Mouse (Mus musculus) heart, adult 18-20 months (tissue): ENCODE measurements around the gene Ssh1. TPM values are rescaled to one million over a fixed set of nuclear protein-coding genes. Genes with fewer than 3 reads are reported as not detected.
A peak's percentile ranks its signal among the peaks of the same experiment; 100 is the strongest.

Experiments used
- DNase-seq, 2 experiments: peaks; one replicate each; pipeline ENCODE4 v3.0.0; 2021 to 2022; ENCODE audit warnings: mixed read lengths in 1 of 2
- total RNA-seq, 2 experiments: library from RNA; stranded (reverse); gene quantifications; 2 replicates each; pipeline ENCODE4 v1.2.3; 2021

Ssh1 gene
- total RNA-seq, 2 experiments from 2014 or later, result 13.5 to 13.6 TPM

DNA sequence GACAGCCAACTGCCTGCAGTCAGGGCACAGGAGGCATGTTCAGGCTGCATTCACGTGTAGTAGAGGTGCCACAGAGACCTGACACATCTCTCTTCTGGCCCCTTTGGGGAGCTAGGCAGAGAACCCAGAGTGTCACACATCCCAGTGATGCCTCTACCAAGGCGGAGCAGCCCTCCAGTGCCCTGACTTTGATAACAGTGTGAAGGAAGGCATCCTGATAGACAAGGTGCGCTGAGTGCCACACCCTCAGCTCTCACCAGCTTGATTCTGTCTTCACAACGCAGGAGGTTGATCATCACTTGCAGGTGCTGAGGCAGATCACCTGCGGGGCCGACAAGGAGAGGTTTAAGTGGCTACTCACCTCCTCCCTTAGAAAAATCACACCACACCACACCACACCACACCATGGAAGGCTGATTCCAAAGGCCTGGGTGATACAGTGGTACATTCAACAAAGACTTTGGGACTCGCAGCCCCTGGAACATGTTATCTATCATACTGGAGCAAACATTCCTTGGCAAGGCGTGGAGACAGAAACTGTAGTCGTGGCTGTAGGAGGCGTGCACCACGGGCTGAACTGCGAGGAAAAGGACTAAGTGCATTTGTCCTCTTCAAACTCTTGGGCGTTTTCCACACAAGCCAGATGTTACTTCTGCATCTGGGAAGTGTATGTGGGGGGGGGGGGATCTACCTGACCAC lies 27.1 kb downstream of the Ssh1 start:
- DNase-seq, result no peak

DNA sequence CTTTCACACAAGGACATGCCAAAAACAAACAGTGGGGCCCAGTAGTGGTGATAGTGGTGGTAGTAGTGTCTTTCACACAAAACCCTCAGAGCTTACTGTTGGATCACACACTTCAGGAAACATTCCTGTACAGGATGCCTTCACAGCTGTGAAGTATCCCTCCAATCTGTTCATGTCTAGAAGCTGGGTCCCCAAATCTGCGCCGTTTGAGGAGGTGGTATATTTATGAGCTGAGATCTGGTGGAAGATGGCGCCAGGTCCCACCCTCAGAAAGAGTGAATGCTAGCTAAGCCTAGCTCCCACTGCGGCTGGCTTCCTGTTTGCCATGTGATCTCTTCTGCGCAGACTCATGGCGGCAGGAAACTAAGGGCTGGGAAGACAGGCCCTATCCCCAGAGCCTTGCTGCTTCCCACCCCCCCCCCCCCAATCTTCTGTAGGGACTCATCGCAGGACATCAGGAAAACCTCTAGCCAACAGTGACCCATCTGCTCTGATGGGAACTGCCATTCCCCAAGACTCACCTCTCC lies 28.0 kb downstream of the Ssh1 start:
- DNase-seq, result no peak

DNA sequence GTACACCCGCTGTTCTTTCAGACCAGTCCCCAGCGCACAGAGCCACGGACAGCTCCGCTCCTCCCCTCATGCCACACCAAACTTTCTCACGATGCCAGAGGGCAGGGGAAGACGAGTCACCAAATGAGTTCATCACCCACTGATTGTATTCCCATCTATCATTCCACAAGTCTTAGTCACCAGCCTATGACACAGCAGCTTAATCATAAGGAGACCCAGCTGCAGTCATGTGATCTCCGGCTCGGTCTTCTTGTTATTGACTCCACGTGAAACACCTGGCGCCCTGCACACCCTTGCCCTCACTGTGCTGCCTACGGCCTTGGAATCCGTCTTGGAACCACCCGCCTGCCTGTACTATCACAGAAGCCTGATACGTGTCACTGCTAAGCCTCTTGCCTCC lies 28.7 kb downstream of the Ssh1 start:
- no peak for DNase-seq

DNA sequence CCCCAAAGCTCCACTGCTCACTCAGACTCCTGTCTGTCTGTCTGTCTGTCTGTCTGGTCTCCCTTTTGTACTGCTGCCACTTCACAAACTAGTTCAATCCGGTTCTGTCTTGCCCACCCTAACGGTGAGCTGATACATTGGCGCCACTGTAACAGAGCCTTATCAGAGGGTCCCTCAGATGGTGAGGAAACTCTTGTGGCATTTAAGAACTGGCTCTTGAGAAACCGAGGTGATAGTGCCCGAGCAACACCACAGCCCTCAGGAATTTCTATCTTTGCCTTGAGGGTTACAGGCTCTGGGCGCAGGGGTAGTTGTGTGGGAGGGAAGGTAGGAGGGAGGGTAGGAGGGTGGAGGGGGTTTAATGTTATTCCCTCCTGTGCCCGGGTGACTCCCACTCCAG lies 31.9 kb downstream of the Ssh1 start:
- DNase-seq, result no peak

DNA sequence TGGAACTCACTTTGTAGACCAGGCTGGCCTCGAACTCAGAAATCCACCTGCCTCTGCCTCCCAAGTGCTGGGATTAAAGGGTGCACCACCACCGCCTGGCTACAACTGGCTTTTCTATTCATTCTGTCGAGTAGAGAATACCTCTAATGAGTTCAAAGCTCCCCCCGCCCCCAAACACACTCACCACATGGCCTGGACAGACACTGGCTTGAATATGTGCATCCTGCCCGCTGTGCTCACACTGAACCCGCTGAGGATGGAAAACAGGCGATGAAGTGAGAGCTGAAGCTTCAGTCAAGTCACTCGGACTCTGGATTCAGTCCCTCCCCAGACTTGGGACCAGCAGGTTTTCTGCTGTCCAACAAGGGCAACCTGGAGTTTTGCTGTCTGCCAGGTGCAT lies 33.3 kb downstream of the Ssh1 start:
- DNase-seq, result no peak

DNA sequence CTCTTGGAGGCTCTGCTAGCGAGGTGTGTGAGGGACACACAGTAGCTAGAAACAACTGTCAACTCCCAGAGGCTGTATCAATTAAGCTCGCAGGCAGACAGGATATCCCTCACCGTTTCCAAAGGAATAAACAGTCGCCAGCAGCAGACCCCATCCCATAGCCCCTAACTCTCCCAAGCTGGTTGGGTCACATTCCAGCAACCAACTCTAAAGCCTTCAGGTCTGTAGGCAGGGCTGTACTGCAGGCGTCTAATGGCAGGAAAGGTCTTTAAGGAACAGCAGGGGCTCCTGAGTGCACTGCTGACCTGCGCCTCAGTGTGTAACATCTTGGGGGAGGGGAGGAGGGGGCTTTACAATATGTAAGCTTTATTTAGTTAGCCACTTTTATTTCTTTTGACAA lies 34.7 kb downstream of the Ssh1 start:
- DNase-seq, result no peak

DNA sequence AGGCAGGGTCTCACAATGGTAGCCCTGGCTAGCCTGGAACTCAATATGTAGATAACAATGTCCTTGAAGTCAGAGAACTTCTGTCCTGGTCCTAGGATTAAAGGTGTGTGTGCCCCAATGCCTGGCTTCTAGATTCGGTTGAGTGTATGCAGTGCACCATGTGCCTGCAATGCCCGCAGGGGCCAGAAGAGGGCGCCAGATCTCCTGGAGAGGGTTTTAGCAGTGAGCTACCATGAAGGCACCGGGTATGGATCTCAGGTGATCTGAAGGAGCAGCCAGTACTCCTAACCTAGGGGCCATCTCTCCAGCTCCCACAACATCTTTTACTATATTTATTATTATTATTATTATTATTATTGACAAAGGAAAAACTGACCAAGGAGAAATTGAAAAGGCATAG lies 37.2 kb downstream of the Ssh1 start:
- peak; percentile 81 to 96 for DNase-seq

DNA sequence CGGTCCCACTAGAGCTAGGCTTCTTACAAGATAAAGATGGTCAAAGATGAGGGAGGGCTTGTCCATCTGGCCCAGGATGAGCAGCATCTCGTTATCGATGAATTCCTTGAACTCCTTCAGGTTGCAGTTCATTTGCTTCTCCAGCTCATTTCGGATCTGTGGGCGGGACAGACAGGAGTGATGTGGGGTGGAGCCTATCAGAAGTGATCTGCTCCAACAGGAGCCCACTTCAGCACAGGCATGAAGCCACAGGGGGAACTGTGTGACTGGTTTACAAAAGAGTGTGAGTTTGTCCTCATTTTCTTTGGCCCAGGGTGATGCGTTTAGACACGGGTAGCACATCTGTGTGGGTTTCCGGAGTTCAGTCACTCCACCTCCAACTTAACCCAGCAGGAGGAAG lies 38.0 kb downstream of the Ssh1 start:
- no peak for DNase-seq

DNA sequence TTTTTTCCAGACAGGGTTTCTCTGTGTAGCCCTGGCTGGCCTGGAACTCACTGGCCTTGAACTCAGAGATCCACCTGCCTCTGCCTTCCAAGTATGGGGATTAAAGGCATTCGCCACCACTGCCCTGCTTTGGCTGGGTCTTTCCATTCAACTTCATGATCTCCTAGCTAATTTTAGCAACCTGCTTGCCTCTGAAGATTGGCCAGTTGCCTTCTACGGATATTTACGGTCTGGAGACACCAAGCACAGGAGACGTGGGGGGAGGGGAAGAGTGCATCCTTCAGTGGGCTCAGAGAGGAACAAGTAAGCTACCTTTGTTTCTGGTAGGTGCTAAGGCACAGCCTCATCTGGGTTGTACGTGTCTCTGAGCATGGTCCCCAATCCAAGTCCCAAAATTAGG lies 38.4 kb downstream of the Ssh1 start:
- peak; percentile 52 to 56 for DNase-seq

DNA sequence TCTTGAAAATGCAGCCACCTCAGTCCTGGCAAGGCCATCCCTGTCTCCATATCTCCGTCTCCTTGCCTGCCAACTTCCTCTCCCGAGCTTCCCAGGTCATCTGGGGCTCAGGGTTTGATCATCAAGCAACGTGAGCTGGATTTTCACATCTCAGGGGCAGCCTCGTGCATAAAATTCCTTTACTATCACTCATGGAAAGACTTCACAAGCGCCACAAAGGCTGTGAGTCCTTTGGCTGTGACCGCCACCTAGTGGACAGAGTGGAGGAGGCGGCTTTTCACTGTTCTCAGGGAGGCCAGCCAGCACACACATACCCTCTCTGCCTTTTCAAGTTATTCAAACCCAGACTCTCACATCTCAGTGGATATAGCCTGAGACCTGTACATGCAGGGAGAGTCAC lies 39.3 kb downstream of the Ssh1 start:
- DNase-seq, result peak; percentile 89 to 95

DNA sequence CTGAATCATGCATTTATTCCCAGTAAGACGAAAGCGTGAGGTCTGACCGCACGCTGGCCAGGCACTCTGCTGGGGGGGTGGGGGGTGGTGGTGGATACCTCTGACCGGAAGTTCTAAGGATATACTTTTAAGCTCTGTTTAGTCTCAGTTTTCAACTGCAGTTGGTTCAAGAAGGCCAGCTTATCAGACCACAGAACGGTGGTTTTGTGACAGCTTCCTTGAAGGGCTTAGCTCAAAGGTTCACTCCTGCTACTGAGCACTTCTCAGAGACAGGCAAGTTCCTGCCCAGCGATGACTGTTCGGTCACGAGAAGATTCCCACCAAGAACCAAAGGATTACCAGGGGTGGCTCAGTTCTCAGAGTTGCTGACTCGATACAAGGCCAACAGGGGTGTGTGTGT lies 41.2 kb downstream of the Ssh1 start:
- no peak for DNase-seq

DNA sequence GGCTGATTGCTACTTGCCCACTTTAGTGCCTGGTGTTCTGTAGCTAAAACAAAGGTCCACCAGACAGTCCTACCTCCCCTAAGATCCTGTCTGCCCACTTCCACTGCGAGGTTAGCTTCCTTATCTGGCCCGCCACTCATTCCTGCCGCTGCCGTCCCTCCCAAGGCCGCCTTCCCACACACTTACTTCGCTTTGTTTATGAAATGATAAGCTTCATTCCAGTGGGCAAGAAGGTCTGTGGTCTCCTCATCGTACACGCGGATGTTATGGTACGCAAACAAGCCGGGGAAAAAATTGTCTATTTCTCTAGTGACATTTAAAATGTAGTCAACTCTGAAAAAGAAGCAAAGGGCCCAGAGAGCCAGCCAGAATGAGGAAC lies 42.0 kb downstream of the Ssh1 start:
- DNase-seq, result no peak

DNA sequence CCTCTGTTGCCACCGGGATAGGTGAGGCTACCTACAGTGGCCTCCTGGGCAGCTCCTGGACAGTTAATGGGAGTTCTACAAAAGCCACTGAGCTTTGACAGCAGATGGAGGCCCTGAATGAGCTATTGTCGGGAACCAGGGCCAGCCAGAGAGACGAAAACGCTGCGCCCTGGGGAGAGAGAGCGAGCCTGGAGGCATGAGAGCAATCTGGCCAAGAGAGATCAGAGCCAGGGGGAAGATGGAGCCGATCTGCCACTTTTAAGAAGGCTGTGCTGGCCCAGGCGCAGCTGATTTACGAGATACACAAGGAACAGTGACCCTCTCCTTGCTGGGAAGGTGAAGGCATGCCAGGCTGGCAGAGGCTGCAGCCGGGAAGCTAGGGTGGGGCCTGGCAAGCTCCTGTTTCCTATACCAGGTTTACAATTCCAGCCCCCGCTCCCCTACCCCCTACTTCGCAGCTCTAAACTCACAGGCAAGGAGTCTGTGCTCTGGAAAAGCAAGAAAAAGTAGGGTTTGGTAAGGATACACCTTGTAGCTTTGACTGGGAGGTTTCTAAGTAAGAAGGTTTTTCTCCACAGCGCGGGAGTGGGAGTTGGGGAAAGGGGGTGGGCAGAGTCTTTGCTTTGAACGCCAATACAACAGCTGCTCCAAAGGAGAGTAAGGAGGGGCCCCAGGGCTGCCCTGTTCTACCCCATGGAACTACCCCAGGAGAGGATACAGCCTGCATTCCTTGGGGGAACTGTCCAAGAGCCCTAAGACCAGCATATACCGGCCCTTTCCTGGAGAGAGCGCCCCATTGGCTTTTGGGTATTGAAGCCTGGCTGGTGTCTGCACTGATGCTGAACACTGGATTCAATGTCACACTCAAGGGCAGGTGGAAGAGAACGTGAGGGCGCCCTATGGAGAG lies 42.7 kb downstream of the Ssh1 start:
- no peak for DNase-seq

DNA sequence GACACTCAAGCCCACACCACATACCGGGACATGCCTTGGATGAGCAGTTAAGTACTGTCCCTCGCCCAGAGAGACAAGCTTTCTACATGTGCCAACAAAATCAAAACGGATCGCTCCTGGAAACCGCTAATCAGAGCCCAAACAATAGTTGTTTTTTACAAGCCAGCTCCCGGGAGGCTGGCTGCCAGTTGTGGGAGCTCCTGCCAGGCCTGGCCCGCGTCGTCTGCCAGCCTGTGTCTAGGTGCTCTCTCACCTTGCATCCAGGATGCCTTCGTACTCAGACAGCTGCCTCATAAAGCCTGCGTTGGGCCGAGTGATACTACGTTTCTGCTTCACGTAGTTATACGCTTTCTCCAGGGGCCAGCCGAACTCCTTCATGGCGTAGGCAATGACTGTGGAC lies 43.6 kb downstream of the Ssh1 start:
- DNase-seq, result no peak

DNA sequence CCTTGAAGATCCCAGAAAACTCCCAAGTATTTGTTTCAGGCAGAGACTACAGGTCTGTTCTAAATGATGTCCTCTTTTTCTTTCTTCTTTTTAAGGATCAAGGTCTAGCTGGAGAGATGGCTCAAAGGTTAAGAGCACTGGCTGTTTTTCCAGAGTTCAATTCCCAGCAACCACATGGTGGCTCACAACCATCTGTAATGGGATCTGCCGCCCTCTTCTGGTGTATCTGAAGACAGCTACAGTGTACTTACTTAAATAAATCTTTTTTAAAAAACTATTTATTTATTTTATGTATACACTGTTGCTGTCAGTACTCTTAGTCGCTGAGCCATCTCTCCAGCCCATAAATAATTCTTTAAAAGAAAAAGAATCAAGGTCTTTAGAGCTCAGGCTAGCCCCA lies 46.4 kb downstream of the Ssh1 start:
- DNase-seq, result no peak

DNA sequence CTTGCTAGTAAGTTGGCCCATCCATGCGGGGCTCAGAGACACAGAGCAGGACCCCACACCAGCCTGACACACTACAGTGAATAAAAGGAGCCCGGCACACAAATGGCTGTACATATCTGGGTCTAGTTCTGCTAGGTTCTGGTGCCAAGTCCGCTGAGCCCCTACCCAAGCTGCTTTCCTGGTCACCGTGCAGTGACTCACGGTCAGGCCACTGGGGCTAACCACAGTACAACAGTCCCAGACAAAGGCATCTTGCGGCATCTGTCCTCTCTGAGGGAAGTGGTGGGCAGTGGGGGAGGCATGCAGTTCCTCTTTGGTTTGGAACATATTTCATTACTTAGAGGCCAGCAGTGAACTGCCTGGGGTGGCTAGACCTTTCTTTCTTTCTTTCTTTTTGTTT lies 48.6 kb downstream of the Ssh1 start:
- DNase-seq, result peak in 1 of 2 experiments; percentile 72

DNA sequence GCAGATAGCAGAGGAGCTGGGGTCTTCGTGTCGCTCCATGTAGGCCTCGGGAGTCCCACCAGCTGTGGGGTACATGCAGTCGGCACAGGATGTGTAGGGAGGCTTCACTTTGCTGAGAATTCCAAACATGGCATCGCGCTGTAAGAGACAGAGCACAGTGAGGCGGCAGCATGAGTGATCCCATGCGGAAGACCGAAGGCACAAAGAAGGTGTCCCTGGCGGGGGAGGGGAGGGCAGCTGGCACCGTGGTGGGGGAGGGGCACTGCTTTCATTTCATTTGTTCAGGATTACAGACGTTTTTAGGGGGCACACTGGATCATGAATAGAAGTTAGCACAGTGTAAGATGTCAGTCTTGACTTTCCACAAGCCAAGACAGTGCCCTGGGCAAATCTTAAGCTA lies 50.4 kb downstream of the Ssh1 start:
- no peak for DNase-seq

DNA sequence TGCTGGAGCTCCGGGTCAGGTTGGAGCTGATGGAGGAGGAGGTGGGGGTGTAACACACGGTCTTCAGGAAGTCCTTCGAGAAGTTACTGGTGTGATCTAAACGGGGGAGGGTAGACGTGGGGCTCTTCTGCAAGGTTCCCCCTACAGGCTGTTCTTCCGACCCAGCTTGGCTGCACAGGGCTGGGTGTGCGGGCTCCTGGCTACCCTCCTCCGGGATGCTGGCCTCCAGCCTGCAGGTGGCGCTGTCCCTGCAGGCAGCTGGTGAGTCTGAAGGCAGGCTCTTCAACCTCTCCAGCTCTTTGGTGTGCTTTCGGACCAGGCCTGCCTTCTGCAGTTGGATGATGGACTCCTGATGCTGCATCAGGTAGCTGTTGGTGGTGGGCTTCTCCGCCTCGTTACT lies 51.1 kb downstream of the Ssh1 start:
- DNase-seq, result no peak

DNA sequence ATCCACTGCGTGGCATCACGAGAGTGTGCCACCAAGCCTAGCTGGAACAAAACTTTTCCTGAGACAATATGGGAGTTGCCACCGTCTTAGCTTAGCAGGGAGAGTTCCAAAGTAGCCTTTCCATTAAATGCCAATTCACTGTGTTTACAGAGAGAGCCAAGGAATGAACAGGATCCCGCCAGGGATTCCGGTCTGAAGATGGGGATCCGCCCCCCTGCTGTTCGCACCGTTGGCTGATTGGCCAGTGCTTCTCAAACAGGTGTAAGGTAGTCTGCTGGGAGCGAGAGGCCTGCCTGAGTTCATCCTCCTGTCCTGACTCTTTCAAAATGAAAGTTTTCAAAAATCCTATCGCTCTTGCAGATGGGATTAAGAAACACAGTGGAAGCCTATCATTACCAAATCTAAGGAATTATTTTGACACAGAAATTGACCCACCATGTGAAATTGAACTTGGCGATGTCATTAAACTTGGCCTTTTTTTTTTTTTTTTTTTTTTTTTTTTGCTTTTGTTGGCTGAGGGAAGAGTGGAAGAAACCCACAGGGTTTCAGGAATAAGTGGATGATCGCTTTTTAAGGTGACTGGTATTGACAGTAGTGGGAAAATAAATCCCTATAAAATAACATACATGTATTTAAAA lies 54.3 kb downstream of the Ssh1 start:
- no peak for DNase-seq

DNA sequence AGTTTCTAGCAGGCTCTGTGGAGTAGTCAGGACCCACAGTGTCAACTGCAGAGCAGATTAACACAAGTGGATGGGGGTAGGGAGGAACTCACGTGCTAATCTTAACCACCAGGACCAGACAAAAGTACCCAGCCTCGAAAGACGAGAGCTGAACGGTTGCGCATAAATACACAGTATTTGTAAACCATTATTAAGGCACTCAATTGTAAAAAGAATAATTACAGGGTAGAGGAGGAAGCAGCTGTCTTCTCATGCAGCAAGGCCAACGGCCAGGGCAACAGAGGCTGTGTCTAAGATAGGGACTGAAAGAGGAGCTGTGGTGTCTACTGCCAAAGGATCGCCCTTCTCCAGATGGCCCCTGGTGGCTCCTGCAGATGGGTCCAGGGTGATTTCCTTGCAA lies 56.0 kb downstream of the Ssh1 start:
- DNase-seq, result no peak

DNA sequence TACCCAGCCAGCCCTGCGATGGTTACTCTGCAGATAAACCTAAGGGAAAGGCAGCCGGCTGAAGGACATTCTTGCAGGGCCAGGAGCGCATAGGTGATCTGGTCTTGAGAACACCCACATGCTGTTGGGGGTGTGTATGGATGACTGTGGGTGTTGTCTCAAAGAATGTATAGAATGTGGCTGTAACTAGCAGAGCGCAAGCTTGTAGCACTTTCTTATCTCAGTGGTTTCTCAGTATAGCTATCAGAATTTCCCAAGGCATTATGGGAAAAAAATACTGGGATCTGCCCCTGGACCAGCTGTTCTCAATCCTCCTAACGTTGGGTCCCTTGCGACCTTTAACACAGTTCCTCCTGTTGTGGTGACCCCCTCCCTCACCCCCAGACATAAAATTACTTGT lies 59.8 kb downstream of the Ssh1 start:
- DNase-seq, result no peak

DNA sequence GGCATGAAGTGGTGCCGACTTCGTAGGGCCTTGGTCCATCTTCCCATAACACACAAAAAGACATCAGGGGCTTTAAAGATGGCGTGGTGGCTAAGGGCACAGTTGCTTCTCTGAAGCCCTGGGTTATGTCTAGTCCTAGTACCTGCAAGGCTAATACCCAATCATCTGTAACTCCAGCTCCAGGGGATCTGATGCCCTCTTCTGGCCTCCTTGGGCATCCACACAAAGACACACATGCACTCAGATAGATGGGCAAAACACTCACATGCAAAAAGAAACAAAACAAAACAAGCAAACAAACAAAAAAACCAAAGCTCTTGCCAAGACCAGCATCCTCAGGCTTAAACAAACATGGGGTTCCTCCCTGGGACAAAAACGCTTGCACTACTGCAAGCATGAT lies 60.2 kb downstream of the Ssh1 start:
- no peak for DNase-seq

DNA sequence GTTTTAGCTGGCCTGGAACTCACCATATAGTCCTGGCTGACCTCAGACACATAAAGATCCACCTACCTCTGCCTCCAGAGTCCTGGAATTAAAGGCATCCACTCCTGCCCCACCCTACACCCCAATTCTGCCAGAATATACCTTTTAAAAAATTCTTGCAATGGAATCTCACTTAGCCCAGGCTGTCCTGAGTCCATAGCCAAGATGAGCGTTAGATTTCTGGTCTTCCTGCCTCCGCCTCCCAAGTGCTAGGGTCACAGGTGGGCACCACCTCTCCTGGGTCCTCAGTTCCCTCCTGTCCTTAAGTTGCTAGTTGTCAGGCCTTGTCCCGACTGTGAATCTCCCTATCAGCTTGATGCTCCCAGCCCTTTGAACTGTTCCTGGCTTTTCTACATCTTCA lies 61.4 kb downstream of the Ssh1 start:
- no peak for DNase-seq
